Mouse (Mus musculus) layer of hippocampus, adult 9-11 months (tissue): ENCODE results near the gene Vmn2r42.
"Not testable (repeated sequence)": the region's sequence is repeated elsewhere in the genome, so short reads cannot be mapped to it uniquely, and the experiment has no call there.

Experiments used
- DNase-seq: peaks from one replicate; pipeline ENCODE4 v3.0.0; 2022

The Vmn2r42 gene

DNA sequence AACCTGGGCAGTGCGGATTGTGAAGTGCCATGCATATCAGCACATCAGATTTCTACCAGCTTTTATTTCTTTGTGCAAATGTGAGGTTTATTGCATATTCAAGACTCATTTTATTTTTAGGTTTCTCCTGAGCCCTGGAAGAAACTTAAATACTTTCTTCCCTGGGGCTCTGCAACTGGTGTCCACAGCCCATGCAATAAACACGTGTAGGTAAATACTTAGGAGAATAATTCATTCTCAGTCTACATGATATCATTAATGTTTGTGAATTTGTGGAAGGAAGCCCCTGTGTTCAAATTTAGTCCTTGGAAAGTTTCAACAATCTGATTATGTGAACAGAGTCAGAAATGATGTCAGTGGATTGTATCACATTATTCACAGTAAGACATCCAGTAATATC, at the start of gene Vmn2r42:
Gene Vmn2r42, minus strand, starts transcription at position 101 of the 400 bp plus-strand sequence.
- not testable (repeated sequence) for DNase-seq

DNA sequence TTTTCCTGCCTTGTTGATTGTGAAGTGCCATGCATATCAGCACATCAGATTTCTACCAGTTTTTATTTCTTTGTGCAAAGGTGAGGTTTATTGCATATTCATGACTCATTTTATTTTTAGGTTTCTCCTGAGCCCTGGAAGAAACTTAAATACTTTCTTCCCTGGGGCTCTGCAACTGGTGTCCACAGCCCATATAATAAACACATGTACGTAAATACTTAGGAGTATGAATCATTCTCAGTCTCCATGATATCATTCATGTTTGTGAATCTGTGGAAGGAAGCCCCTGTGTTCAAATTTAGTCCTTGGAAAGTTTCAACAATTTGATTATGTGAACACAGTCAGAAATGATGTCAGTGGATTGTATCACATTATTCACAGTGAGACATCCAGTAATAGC, 38.6 kb downstream of the Vmn2r42 start, which contains the start of gene Vmn2r41:
Gene Vmn2r41, minus strand, starts transcription at position 101 of the 400 bp plus-strand sequence.
- not testable (repeated sequence) for DNase-seq
